Mouse (Mus musculus) stomach, postnatal 0 days (tissue): Measurements from ENCODE around the gene Ap3d1. TPM values are rescaled to one million over a fixed set of nuclear protein-coding genes. Genes with fewer than 3 reads are reported as not detected.
A peak's percentile ranks its signal among the peaks of the same experiment; 100 is the strongest.

Source experiments
- ATAC-seq: fragments of 200-750 bp; cut with Nextera tagmentation; 2 replicates; pipeline ENCODE4 v1.8.0; 2017; ENCODE audit not compliant: low FRiP score, low TSS enrichment
- DNase-seq: peaks from one replicate; pipeline ENCODE4 v3.0.0-alpha.2; 2016; ENCODE audit warnings: low spot score
- H3K27ac ChIP-seq: fragments of 300-500 bp; sonication (generic); replicated peaks from 2 replicates; pipeline ENCODE4 v1.5.1; 2014; ENCODE audit warnings: mild to moderate bottlenecking, control low read depth
- H3K27me3 ChIP-seq: fragments of 300-500 bp; sonication (generic); 2 replicates; pipeline ENCODE4 v1.6.1; 2014; ENCODE audit warnings: low read length; ENCODE audit not compliant: control insufficient read depth, insufficient read depth
- H3K36me3 ChIP-seq: fragments of 300-500 bp; sonication (generic); 2 replicates; pipeline ENCODE4 v1.6.1; 2014; ENCODE audit warnings: low read length, mixed read lengths; ENCODE audit not compliant: control insufficient read depth, insufficient read depth
- H3K4me1 ChIP-seq: fragments of 300-500 bp; sonication (generic); replicated peaks from 2 replicates; pipeline ENCODE4 v1.6.1; 2014; ENCODE audit warnings: antibody characterized with exemption; ENCODE audit not compliant: control insufficient read depth, insufficient read depth
- H3K4me2 ChIP-seq: fragments of 300-500 bp; sonication (generic); replicated peaks from 2 replicates; pipeline ENCODE4 v1.6.1; 2014; ENCODE audit warnings: low read depth, mild to moderate bottlenecking, control low read depth, moderate library complexity
- H3K4me3 ChIP-seq: fragments of 300-500 bp; sonication (generic); 2 replicates; pipeline ENCODE4 v1.5.1; 2014; ENCODE audit warnings: low read depth, low read length, control low read depth
- H3K9ac ChIP-seq: fragments of 300-500 bp; sonication (generic); 2 replicates; pipeline ENCODE4 v1.6.1; 2014; ENCODE audit warnings: mild to moderate bottlenecking, low read length, control low read depth, mixed read lengths
- H3K9me3 ChIP-seq: fragments of 300-500 bp; sonication (generic); 2 replicates; pipeline ENCODE4 v1.6.1; 2016; ENCODE audit warnings: low read length; ENCODE audit not compliant: control insufficient read depth
- CTCF ChIP-seq: IDR thresholded peaks from 2 replicates; pipeline ENCODE4 v1.5.1; 2016; ENCODE audit warnings: antibody characterized with exemption, low read depth, mild to moderate bottlenecking, moderate library complexity
- EP300 ChIP-seq: optimal IDR thresholded peaks from 2 replicates; pipeline ENCODE3; 2016; ENCODE audit warnings: antibody characterized with exemption
- WGBS: fragments of 180-500 bp; shearing (Covaris S2); extraction: QIAGEN DNeasy Blood & Tissue Kit; methylation state at CpG from one replicate; pipeline ENCODE4 v1.1.7; 2014; 5-methylcytosine and 5-hydroxymethylcytosine counted together
- polyA plus RNA-seq: library from polyadenylated mRNA; unstranded; fragments of >200 nt; fragmentation: Nextera tagmentation; extraction: Ambion mirVana; gene quantifications from 2 replicates; pipeline ENCODE4 v1.2.1, GENCODE M21; 2015

The Ap3d1 gene
- polyA plus RNA-seq, 1 experiment from 2014 or later, result 38.7 TPM

DNA sequence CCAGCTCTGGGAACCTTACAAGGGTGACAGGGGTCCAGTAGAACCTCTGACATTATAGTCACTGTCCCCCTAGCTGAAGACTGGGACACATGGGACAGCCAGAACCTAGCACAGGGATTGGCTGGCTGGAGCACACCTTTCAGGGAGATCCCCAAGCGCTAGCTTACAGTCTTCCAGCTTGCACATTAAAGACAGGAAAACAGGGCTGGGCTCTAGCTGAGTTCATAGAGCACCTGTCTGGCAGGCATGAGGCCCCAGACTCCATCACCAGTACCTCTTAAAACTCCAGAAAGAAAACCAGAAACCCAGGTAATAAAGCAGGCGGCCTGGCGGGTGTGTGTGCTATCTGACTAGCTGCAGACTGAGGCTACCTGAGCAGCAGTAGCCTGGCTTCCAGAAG is 68.4 kb downstream of the Ap3d1 start:
- Histone ChIP-seq H3K4me3 (peak overlapping the region; percentile 92), H3K27me3 (no peaks in the 10 kb centered on the region), H3K4me1 (peaks cover 26% of the 10 kb centered on the region), H3K9ac (peak overlapping the region; percentile 98; the same call in 1 of the 2 replicates), H3K9me3 (no peaks in the 10 kb centered on the region), H3K27ac (peak overlapping the region; percentile 93; the same call in 1 of the 2 replicates), H3K4me2 (peak overlapping the region; percentile 86), H3K36me3 (peaks cover 38% of the 10 kb centered on the region)
- no peak for DNase-seq
- no peak for TF ChIP-seq EP300
- no peak for TF ChIP-seq CTCF
- WGBS, result 71% methylated on average over 3 of the region's 3 CpGs
- no peak for ATAC-seq

DNA sequence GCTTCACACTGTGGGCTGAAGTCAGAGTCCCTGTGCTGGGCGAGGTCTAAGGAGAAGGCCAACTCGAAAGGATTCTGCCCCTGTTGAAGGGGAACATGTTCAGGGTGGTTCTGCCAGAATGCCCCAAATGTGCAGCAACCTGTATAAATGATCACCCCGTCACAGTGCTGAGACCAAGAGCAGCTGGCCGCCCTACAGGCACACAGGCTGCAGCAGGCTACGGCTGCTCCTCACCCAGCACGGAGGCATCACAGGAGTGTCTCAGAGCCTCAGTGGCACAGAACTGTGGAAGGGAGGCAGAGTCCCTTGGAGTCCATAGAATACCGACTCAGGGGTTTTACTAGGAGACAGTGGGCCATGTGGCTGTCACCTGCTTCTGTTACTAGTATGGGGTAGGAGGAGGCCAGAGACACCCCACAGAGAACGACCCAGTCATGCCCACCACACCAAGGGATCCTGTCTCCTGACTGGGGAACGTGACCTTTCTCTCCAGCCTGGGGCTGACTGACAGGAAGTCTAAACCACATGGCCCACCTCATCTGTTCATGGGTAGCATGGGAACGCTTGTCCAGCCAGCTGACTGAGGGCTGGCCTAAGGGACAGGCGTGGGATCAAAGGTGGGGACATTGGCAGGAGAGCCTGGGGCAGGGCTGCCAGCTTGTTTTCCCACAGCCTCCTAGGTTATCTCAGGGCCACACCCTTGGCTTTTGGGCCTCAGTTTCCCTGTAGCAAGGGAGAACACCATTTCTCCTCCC is 70.0 kb downstream of the Ap3d1 start:
- Histone ChIP-seq H3K9ac (no peak overlapping the region; the same call in 1 of the 2 replicates), H3K4me1 (peaks cover 13% of the 10 kb centered on the region), H3K9me3 (no peaks in the 10 kb centered on the region), H3K4me2 (no peak overlapping the region), H3K27ac (no peak overlapping the region), H3K27me3 (no peaks in the 10 kb centered on the region), H3K36me3 (peaks cover 54% of the 10 kb centered on the region), H3K4me3 (no peak overlapping the region)
- ATAC-seq, result no peak
- TF ChIP-seq CTCF (no peak), EP300 (no peak)
- no peak for DNase-seq
- 70% methylated on average over 11 of the region's 11 CpGs for WGBS

DNA sequence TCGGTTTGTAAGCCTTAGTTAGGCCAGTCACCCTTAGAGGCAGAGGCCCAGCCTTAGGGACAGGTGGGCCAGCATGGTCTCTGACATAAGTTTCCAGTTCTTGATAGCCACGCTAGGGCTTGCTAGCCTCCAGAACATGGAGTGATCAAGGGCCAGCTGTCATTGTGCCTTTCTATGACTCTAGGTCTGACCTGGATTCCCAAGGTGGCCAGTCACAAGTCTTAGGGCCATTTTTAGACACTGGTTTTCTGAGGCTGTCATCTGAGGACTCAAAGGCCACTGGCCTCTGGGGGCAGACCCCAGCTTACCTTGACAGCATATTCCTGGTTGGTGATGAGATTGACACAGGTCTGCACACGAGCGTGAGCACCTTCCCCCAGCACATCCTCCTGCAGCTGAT is 70.8 kb downstream of the Ap3d1 start:
- 85% methylated on average over 4 of the region's 4 CpGs for WGBS
- Histone ChIP-seq H3K9ac (no peak overlapping the region), H3K36me3 (peaks cover 58% of the 10 kb centered on the region), H3K27ac (no peak overlapping the region), H3K27me3 (no peaks in the 10 kb centered on the region), H3K4me2 (no peak overlapping the region), H3K4me3 (no peak overlapping the region), H3K9me3 (no peaks in the 10 kb centered on the region), H3K4me1 (peaks cover 11% of the 10 kb centered on the region)
- ATAC-seq, result no peak
- DNase-seq, result no peak
- TF ChIP-seq CTCF (no peak), EP300 (no peak)

DNA sequence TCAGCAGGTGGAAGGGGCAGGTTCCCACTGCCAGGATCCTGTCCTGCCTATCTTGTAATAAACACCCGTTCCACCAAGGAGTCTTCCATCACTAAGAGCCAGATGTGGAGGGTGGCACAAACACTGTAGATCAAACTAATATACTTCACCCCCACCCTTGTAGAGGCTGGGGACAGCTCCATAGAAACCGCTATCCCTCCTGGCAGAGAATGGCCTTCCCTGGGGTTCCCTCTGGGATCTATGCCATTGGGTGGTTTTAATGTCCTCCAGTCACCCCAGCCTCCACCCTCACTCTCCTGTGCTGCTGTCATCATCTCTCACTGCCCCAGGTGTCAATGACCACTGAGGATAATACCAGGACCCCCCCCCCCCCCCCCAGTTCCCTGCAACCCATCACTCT is 71.5 kb downstream of the Ap3d1 start:
- peak overlapping the region; percentile 35; the same call in 1 of the 2 replicates for H3K27ac ChIP-seq
- H3K9ac ChIP-seq, result peak overlapping the region; percentile 35; the same call in 1 of the 2 replicates
- ATAC-seq (no peak), DNase-seq (no peak)
- no peaks in the 10 kb centered on the region for H3K9me3 ChIP-seq
- H3K36me3 ChIP-seq, result peaks cover 63% of the 10 kb centered on the region
- no peaks in the 10 kb centered on the region for H3K27me3 ChIP-seq
- H3K4me2 ChIP-seq, result no peak overlapping the region
- 81% methylated on average over 2 of the region's 2 CpGs for WGBS
- no peak for TF ChIP-seq EP300
- TF ChIP-seq CTCF, result no peak
- H3K4me1 ChIP-seq, result peaks cover 12% of the 10 kb centered on the region
- no peak overlapping the region for H3K4me3 ChIP-seq

DNA sequence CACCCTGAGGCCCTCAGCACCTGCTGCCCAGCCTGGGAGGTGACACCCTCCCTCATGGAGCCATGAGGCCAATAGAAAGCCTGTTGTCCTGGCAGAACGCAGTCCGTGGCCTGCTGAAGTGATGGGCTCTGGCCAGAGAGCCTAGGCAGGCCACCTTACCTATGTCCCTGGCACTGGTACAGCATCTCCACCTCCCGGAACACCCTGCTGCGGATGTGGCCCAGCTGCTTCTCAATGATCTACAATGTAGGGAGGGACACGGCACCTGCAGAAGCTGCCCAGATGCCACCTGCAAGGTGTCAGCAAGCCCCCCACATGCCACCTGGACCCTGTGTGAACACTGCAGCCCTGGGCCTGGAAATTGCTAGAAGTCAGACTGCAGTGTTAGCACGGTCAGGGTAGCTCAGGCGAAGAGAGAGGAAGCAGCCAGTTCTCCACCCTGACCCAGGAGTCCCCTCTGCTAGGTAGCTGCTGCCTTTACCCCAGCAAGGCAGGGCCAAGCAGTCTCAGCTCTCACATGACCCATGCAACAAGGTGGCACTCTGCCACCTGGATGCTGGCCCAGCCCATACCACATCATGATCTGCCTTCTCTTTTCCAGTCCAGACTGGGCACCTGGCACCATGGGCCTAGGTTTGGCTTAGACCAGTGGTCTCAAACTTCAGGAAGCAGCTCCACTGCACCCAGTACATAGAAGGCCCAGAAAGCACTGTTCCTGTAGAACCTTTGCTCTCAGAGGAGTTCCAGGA is 72.2 kb downstream of the Ap3d1 start:
- ATAC-seq (0 out of 2 replicates have a peak, but pooled peaks have one; percentile 3), DNase-seq (peak; percentile 73)
- Histone ChIP-seq H3K36me3 (peaks cover 63% of the 10 kb centered on the region), H3K4me2 (no peak overlapping the region), H3K4me1 (peaks cover 16% of the 10 kb centered on the region), H3K4me3 (no peak overlapping the region), H3K9ac (peak overlapping the region; percentile 35), H3K27ac (peak overlapping the region; percentile 35; the same call in 1 of the 2 replicates), H3K27me3 (no peaks in the 10 kb centered on the region), H3K9me3 (no peaks in the 10 kb centered on the region)
- 77% methylated on average over 7 of the region's 7 CpGs for WGBS
- TF ChIP-seq EP300 (no peak), CTCF (no peak)
